Mouse (Mus musculus) spleen, postnatal 10 days (tissue): ENCODE measurements at regions not wholly inside any gene's neighbourhood (a gene's known extent, or its start where the extent isn't known, plus 50 kb on each side); places are given as distances from the start of the nearest gene placed in this dataset.
A peak's percentile ranks its signal among the peaks of the same experiment; 100 is the strongest.

ENCODE experiments used
- DNase-seq, 2 experiments: peaks; one replicate each; pipeline ENCODE4 v3.0.0; 2021 to 2022; ENCODE audit warnings: low spot score in 2 of 2

DNA sequence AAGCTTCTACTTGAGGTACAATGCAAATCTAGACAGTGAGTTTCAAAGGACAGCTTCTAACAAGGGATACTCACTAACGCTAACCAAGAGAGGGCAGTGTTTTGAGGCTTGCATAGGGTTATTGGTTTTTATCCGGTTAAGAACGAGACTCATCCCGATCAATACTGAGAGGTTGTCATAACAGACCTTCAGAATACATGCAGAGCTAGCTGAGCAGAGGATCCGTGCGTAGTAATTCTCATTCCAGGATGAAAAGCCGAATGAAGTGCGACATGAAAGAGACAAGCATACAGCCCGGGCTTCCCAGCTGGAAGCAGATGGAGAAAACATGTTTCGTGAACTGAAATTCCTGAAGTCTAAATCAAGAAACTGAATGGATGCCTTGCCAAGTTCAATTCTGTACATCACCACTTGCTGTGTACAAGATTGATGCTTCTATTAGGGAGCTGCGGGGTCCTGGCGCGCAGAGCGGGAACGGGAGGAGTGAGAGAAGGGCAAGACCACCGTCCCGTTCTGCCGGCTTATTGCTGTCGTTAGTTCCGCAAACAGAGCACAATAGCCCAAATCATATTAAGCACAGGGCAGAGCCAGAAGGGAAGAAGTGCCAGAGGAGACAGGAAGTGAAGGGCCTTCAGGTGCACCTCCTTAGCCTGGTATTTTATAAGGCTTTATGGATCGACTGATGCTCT lies 65.4 kb upstream of the Tes start:
- DNase-seq, result no peak

DNA sequence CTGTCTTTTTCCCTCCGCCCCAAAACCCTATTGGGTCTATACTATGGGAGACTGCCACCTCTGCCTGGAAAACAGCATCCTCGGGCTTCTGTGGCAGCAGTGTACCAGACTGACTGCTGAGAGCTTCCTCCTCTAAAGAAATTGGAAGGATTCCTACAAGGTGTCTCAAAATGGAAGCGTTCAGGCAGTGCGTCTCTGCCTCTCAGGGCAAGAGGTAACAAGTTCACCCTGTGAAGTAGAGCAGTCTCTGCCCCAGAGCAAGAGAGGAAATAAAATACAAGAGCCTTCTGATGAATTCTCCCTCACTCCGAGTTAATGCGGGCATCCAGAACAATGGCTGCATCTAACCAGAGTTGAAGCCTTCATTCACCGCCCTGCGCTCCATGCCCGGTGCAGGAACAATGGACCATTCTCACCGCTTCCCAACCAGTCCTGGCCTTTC lies 69.4 kb upstream of the Tes start:
- DNase-seq, result no peak

DNA sequence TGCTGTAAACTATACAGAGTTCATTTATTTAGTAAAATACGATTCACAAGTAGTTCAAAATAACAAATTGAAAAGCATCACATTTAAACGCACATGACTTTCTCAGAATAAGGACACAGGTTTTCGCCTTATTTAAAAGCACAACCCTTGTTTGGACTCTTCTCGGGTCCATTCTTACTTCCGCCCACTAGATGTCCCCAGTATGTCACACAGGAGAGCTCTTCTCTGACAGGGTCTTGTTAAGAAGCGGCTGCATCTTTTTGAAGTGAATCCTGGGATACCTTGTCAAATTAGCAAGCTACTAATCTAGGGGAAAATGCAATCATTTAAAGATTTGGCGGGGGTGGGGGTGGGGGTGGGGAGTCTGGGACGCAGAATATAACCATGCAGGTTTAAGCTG lies 70.2 kb upstream of the Tes start:
- no peak for DNase-seq

DNA sequence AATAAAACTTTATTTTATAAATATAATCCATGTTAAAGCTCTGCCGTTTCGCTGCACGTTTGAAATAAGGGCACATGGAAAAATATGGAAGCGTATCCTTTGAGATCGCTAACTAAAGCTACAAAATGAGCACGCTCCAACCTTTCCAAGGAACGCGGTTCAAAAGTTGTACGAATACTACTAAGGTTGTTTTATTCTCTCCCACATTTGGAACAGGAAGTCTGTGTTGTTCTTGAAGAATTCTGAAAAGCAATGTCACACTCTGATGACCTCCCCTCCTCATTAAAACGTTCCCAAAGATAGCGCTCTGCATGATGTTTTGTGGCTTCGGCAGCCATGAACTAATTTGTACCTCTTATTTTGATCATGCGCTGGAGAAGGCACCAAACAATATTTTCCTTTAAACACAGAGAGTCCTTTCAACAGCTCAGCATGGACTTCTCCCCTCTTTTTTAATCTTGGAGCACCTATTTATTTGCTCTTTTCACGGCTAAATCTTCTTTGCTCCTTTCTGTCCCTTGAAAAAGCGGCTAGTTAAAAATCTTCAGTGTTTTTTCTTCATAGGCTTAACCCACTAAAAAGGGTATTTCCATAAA lies 72.9 kb upstream of the Tes start:
- DNase-seq, result no peak

DNA sequence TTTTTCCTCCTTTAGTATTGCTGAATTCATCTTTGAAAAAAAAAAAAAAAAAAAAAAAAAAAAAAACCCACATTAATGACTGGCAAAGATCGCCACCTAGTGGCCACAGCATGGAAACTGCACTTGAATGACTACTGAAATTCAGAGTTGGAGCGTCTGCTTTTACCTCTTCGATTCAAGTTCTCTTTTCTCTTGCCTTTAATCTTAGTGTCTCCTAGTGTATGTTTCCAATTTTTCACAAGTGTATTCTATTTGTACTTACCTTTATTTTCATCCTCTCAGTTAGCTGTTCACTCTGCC lies 79.9 kb upstream of the Tfec start:
- peak in 1 of 2 experiments; percentile 43 for DNase-seq

DNA sequence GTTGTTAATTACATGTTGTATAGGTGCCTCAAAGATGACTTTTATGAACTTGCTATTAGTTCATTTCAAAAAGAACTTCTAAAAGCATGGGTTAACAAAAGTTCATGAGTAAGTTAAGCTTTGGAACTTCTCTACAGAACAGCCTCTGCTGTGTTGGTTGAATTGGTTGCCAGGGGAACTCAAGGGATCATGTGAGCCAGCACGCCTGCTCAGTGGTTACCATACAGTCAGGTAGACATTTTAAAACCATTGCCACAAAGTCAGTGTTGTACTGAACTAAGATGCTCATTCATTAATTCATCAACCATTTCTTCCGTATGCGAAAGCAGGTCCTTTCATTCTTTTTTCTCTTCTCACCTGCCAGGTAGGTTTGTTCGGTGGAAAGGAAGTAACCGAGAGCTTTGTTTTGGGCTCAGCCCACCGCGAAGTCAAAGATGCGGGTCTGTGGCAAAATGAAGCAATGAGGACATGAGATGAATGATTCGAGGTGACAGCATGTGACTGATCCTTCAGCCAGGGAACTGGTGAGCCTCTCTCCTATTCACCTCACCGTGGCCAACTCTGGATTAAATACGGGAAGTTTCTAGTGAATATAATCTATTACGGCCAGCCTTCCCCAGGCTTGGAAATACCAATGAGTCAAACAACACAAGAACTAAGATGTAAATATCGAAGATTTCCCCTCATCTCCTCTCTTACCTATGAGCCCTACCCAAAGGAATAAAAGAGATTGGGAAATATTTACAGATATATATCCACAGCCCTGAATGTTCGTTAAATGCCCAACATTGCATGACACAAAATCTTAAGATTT lies 79.4 kb upstream of the Tfec start:
- no peak for DNase-seq

DNA sequence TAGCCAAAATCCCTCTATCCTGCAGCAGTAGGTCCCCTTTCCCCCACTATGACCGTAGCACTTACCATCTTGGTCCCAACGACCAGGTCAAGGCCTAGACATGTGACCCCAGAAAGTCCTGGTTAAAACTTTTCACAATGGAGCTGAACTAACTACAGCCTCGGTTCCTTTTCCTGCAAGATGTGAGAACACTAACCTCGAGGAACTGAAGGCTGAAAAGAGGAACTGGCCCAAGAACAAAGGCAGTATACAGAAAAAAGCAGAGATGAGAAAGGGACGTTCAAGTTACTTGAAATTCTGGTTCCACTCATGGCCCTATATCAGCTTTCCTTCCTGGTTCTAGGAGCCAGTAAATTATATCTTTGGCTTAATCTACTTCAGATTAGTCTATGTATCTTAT lies 67.4 kb upstream of the Tfec start:
- no peak for DNase-seq

DNA sequence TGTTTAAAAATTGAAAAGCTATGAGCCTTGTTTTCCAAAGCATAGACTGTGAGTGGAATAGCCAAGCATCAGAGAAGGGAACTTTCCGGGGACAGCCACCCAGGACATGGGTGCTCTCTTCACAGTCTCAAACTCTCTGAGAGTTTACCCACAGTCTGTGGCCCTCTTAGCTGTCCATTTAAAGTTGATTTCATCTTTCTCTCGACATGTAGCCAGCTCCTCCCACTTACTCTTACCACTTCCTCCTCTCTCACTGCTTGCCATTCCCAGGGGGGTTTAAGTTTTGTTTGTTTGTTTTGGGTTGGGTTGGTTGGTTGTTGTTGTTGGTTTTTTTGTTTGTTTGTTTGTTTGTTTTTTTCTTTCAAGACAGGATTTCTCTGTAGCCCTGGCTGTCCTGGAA lies 66.1 kb upstream of the Tfec start:
- no peak for DNase-seq

DNA sequence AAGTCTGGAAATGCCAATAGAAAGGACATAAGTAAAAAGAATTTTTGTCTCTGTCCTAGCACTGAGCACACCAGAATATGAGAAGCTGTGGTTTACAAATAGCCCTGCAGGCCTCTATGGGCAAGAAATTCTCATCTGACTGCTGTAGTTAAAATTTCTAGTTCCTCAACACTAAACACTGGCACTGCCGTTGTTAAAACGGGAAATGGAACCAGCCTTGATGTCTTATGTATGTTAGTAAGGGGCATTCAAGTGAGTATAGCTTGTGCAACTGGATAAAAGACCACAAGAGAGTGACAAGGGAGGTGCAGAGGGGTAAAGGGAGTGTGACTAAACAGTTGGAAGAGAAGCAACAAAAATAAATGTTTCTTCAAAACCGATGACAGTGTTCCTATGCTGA lies 65.7 kb upstream of the Tfec start:
- no peak for DNase-seq

DNA sequence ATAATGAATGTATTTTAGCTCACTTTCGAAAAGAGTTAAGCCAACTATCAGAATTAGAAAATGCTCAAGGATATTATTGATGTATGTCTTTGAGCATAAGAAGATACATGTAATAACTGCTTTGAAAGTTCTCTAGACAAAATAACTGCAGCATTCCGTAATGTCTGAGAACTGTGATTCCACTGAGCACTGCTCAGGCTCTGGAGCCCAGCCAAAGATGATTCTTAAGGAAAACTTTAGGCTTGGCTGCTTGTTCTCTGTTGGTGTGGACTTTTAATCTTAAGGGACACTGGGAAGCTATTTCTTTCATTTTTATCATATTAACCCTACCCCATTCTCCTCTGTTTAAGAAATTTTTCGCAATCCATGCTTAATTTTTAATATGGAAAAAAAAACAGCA lies 59.9 kb upstream of the Tfec start:
- DNase-seq, result no peak

DNA sequence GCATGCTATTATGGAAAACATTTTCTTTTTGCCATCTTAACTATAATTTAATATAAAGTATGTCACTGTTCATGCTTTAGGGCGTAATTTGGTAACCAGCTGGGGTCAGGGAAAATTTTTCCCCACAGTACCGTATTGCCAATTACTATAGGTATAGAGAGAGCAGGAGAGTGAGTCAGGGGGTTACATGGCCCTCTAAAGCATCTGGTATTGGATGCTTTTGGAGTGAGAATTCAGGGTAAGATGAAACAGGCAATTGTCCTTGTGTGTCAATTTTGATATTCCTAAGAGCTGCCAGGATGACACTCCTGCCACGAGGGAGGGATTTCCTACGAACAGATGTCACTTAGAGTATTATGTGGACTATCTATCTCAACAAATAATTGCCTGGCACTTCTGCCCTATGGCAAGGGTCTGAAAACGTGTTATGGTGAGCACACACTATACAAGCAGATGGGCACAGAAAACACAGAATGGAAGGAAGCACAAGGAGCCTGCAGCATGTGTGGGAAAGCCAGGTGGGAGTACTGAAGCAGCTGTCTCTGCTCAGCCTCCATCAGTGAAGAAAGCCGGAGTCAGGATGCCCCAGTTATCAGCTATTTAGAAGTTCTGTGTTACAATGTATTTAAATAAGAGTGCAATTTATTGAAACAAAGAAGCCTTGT lies 58.7 kb upstream of the Tfec start:
- no peak for DNase-seq
